Mouse (Mus musculus) natural killer cell, adult 2 months (primary cell): ENCODE results near the gene Ajm1.
A peak's percentile ranks its signal among the peaks of the same experiment; 100 is the strongest.

Source experiments
- DNase-seq, 2 experiments: peaks; one replicate each; pipeline ENCODE4 v3.0.0; 2022; ENCODE audit warnings: low spot score in 2 of 2

Gene Ajm1

GRCm38 (mm10) chr2:25583571-25583970 is 2.0 kb upstream of the Ajm1 start:
- DNase-seq = no peak

- DNase-seq = no peak
These were observed 1.5 kb upstream of the Ajm1 start for GRCm38 (mm10) chr2:25583120-25583481.

- no peak for DNase-seq
These were observed 1.0 kb upstream of the Ajm1 start for GRCm38 (mm10) chr2:25582466-25583119.

- DNase-seq = no peak
These were observed 344 bp upstream of the Ajm1 start for GRCm38 (mm10) chr2:25581901-25582301.

- DNase-seq = no peak
These were observed 896 bp downstream of the Ajm1 start for GRCm38 (mm10) chr2:25580621-25581101.

- DNase-seq = peak; percentile 38 to 67
These were observed 1.7 kb downstream of the Ajm1 start for GRCm38 (mm10) chr2:25579737-25580460.

- no peak for DNase-seq
These were observed 2.5 kb downstream of the Ajm1 start for GRCm38 (mm10) chr2:25578796-25579736.

- DNase-seq = no peak
These were observed 3.4 kb downstream of the Ajm1 start for GRCm38 (mm10) chr2:25577951-25578795.

- DNase-seq = no peak
These were observed 4.3 kb downstream of the Ajm1 start for GRCm38 (mm10) chr2:25576965-25577891.

- no peak for DNase-seq
These were observed 5.3 kb downstream of the Ajm1 start for GRCm38 (mm10) chr2:25576028-25576850.

GRCm38 (mm10) chr2:25575432-25576027 is 6.0 kb downstream of the Ajm1 start:
- no peak for DNase-seq

- DNase-seq = peak; percentile 96
These were observed 6.8 kb downstream of the Ajm1 start, which contains the start of the genes Mamdc4 and Phpt1 for GRCm38 (mm10) chr2:25574579-25575431. Gene Mamdc4, minus strand, starts transcription at chr2:25574845. Gene Phpt1, minus strand, starts transcription at chr2:25575224.

- DNase-seq = no peak
These were observed 7.4 kb downstream of the Ajm1 start for GRCm38 (mm10) chr2:25574136-25574535.

- DNase-seq = no peak
These were observed 8.5 kb downstream of the Ajm1 start for GRCm38 (mm10) chr2:25573068-25573467.

GRCm38 (mm10) chr2:25571221-25571620 is 10.3 kb downstream of the Ajm1 start:
- no peak for DNase-seq

GRCm38 (mm10) chr2:25569323-25569722 is 12.2 kb downstream of the Ajm1 start:
- DNase-seq = no peak

GRCm38 (mm10) chr2:25568473-25569019 is 13.0 kb downstream of the Ajm1 start:
- DNase-seq = no peak
